Mouse (Mus musculus): Measurements from ENCODE around the gene Zswim9.

Zswim9 gene
- long read RNA-seq, experiment 1: 0 reads
- long read RNA-seq, experiment 2, full-length matches to known transcripts: 1 of 5 reads
- long read RNA-seq, experiment 2, partial matches to known transcripts: 0 of 5 reads
- long read RNA-seq, experiment 2, other reads (novel, unspliced or antisense): 4 of 5 reads

DNA sequence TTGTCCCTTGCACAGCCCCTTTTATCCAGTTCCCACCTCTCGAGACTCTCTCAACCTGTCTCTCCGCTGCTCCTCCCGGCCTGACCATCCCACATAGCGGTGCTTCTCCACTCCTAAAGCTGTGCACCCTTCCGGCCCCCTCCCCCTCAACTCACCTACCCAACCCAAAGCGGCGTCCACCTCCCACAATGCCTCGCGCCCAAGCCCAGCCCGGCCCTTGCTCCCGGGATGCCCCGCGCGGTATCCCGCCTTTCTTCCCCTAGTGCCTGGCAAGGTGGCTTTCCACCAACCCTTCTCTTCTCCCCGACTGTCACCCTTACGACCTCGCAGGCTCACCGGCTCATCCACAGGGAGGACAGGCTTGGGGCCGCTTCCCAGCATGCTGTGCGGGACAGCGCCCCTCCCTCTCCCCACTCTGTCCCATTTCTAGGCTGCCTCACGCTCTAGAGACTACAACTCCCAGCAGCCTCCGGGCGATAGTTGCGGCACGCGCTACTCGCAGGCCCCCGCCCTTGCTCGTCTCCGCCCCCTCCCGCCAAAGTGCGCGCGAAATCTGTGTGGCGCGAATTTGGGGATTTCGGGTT is at the start of gene Zswim9:
Gene Zswim9, minus strand, starts transcription at position 414 of the 584 bp plus-strand sequence.
- intact Hi-C loops (cut with DNase I): loop anchor here (10.0 kb wide), 1 partner anchor 354 kb away; the partner anchor contains the start of genes Rnf225 and Rps5

DNA sequence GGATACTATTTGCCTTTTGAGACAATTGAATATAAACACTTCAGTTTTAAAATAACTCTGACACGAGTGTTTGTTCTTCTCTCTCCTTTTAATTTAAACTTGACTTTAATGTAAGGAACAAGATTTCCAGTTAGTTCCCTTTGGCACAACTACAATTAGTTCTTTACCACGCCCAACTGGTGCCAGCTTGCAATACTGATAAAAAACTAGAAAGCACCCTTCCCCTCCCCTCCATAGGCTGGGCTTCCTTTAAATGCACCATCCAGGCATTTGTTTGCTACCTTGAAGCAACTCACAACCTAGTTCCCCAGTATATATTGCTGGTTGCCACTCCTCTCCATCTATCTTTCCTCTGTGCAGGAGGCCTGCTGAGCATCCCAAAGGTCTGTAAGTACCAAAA is 45.8 kb upstream of the Zswim9 start, which contains the start of gene Pla2g4c:
Gene Pla2g4c, plus strand, starts transcription at position 340 of the 400 bp plus-strand sequence.
- intact Hi-C loops (cut with DNase I): no loop called here

DNA sequence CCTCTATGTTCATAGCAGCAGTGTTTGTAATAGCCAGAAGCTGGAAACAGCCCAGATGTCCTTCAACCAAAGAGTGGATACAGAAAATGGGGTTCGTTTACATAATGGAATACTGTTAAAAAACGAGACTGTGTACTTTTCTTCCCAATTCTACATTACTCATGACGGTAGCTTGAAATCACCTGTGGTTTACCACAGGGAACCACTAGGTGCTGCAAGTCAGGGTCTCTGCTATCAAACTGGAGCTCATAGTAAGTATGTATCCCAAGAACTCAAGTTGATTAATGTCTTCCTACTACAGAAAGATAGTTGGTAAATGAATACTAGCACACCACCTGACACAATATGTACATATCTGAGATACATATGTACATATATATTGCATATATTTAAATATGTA is 42.9 kb upstream of the Zswim9 start:
- intact Hi-C loops (cut with DNase I): no loop called here

DNA sequence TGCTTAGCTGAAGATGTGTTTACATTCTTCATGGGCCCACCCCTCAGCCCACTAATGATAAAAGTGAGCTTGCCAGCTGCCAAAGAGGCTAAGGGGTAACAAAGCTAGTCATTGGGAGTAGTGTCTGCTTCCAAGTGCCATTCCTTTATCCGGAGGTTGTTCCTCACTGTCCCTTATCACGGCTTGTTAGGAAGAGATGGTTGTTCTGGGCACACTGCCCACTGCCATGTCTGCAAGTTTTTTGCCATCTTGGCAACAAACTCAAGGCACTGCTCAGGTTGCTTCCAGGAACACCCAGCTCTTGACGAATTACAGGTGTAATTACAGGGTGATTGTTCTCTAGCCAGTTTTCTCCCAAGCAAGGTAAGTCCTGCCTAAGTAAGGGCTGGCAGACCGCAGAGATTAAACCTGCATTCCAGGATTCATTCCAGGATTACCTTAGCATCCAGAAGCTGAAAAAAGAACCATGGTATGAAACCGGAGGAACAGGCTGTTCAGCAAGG is 35.6 kb upstream of the Zswim9 start:
- intact Hi-C loops (cut with DNase I): no loop called here

DNA sequence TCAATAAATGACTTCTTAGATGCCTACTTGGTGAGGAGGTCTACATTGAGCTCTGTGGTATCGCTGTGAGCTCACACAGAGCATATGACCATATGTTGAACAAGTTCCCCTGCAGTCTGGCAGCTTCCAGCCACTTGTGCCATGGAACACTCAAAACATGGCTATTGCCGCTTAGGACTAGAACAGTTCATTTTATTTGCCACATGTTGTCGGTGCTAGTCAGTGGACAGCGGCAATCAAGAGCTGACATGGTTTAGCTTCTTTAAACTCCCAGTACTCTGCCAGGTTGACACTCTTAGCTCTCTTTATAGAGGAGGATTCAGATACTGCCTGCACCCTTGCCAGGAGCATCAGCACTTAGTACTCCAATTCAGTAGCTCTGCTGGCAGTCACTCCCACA is 32.9 kb upstream of the Zswim9 start:
- intact Hi-C loops (cut with DNase I): no loop called here

DNA sequence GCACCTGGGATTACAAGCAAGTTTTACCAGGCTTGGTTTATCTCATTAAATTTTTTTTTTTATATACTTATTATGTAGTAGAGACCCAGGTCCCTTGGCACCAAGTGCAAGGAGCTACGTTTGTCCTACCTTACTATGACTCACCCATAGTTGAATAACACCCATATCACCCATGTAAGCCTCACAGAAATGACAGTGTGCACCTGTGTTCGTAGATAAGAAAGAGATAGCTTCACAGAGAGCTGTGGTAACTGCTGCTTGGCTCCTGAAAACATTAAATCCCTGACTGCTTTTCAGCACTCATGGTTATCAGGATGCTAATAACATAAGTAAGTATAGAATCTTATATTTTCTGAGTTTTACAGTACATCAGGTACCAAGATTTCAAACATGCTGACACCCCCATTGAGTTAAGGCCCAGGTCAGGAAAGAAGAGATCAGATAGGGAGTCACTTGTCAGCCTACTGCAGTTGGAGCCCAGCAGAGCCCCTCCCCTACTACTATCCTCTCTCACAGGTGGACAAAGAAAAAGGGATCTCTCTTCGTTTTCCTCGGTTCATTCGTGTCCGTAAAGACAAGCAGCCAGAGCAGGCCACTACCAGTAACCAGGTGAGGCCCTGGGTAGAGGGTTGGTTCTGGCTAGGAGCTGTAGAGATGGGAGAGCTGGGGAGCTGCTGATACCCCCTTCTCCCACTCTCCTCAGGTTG is 32.1 kb upstream of the Zswim9 start:
- intact Hi-C loops (cut with DNase I): no loop called here

DNA sequence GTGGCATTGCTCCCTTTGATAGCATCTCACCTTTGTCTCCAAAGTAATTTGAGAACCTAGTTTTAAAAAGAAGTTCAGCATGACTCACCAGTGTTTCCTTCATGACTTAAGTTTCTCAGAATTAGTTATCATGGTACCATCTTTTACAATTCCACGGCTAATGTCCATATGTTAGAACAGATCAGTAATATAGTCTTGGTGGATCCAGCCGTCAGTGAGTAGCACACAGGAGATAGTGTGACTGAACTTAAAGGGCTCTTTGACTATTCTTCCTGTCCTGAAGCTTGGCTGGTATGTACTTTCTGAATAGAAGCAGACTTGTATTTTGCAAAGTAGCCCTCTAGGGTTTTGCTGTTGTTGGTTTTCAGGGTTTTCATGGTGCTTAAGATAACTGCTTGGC is 30.9 kb upstream of the Zswim9 start:
- intact Hi-C loops (cut with DNase I): no loop called here

DNA sequence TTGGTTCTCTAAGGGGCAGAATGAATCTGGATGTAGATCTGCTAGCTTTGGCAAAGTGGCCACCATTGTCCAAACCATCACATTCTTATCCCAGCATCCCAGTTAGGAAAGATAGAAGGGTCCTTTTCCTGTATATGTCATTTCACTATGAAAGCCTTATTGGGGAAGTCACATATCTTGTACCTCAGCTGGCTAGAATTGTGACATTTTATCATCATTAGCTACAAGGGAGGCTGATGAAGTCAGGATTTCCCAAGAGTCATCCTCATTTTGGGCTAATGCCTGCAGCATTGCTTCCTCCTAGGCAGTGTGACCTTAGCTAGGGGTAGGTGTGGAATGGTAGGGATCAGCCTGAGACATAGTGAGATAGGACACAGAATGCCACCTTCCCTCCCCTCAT is 24.9 kb upstream of the Zswim9 start:
- intact Hi-C loops (cut with DNase I): no loop called here

DNA sequence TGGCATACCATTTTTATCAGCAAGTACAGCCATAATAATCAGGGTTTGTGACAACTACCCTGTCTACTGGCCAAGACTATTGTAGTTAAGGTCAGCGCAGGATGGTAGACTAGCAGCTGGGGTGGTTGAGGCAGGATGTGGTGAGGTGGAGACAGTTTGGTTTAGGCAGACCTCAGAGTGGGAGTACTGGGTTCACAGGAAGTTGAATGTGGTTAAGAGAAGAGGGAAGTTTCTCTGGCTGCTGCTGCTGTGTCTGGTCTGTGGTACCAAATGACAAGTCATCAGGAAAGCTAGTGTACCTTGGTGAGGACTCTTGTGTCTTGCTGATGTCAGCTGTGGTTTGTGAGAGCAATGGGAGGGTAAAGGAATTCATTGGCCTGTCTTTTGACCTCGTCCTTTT is 24.3 kb upstream of the Zswim9 start:
- intact Hi-C loops (cut with DNase I): no loop called here

DNA sequence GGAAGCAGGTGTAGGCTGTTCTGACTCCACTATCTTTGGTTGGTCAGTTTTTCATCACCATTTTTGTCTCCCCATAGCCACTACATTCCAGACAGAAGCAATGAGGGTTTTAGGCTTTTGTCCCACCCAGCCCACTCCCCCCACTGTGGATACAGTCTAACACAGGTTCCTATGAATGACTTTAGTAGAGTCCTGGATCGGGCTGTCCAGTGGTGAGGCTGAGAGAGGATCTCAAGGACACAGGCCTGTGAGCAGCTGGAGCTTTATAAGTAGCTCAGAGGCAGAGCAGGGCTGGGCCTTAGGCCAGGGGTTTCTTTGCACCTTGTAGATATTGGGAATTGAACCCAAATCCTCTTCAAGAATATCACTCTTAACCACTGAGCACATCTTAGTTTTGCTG is 23.1 kb upstream of the Zswim9 start:
- intact Hi-C loops (cut with DNase I): no loop called here

DNA sequence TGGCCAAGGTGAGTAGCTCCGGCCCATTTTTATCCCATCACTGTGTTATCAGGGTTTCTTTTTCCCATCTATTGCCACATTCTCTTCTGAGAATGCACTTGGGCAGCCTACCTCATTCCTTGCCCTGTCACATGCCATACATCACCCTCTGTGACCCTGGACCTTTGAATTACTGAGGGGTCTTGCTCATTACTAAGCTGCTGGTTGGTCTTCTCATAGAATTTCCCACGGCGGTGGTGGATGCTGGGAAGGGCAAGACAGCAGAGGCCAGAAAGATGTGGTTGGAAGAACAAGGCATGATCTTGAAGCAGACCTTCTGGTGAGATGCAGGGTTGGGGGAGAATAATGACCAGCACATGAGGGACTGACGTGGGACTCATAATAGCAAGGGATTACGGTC is 20.3 kb upstream of the Zswim9 start:
- intact Hi-C loops (cut with DNase I): no loop called here

DNA sequence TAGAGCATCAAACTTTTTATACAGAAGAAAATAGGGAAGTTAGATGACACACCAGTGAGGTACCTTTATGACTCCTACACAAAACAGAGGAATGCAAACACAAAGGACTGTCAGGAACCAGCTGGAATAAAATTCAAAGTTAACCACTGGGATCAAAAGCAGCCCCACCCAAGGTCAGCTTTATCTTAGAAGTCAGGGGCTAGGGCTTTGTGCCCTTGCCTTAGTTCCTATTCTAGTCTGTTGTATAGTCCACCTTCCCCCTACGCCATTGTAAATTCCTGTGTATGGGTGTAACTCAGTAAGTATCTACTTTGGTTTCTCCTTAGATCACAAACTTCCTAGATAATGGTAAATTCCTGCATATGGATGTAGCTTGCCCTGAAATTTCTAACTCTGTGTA is 19.1 kb upstream of the Zswim9 start:
- intact Hi-C loops (cut with DNase I): no loop called here

DNA sequence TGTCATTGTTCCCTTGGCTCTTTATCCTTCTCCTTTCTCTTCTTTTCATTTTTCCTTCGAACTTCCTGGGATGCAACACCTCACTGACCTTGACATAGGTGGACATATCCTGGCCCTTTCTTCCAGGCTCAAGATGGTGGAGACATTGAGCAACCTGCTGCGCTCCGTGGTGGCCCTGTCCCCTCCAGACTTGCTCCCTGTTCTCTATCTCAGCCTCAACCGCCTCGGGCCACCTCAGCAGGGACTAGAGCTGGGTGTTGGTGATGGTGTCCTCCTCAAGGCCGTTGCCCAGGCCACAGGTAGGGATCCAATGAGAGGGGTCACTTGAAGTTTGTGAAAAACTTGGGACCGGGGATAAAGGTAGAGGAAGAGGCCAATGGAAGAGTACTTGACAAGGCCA is 16.7 kb upstream of the Zswim9 start:
- intact Hi-C loops (cut with DNase I): no loop called here

DNA sequence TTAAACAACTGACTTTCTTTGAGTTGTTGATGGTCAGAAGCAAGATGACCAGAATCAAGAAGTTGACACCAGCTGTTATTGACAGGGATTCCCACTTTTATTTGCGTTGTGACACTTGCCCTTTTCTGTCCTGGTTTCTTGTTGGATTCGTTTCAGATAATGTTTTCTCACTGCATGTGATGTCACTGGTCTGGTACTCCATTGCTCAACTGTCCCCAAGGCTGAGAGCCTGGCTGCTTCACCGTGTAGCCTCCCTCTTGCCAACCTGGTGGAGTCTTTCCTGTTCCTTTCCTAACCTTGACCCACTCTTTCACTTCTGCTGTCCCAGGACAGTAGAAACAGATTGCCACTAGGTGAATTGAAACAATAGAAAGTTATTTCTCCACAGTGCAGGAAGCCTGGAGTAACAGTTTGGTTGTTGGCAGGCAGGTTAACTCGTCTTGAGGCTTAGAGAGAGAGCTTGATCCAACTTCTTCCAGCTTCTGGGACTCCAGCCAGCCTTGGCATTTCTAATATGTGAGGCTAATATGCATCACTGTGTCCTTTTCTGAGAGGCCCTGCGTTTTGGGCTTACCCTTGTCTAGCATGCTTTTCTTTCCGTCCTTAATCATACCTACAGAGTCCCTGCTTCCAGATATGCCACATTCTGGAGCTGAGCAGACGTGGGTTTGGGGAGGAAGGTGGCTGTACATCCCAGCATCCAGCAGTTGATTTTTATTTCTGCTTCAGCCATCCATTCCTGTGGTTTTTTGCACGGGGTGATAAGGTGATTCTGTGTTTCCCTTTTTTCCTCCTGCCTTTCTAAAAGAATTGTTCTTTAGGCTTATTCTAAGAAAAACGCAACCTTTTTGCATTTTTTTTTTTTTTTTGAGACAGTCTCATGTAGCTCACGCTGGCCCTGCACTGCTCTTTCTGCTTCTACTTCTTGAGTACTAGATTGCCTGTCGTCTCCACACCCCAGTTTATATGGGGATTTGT is 15.6 kb upstream of the Zswim9 start:
- intact Hi-C loops (cut with DNase I): no loop called here

DNA sequence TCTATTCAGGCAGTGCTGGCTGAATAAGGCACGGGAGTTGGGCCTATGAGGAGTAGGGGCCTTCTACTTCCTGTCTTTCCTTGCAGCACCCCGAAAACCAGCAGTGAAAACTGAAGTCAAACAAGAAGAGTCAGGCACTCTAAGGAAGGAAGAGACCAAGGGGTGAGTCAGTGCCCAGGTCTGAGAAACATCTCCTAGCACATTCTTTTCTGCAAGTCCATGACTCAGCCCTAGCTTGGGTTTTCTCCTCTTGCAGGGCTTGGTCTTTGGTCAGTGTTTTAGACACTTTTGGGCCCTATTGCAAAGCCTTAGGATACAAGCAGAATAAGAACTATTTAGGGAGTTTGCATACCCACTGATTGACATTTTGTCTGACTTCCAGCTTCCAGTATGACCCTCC is 12.8 kb upstream of the Zswim9 start:
- intact Hi-C loops (cut with DNase I): no loop called here

DNA sequence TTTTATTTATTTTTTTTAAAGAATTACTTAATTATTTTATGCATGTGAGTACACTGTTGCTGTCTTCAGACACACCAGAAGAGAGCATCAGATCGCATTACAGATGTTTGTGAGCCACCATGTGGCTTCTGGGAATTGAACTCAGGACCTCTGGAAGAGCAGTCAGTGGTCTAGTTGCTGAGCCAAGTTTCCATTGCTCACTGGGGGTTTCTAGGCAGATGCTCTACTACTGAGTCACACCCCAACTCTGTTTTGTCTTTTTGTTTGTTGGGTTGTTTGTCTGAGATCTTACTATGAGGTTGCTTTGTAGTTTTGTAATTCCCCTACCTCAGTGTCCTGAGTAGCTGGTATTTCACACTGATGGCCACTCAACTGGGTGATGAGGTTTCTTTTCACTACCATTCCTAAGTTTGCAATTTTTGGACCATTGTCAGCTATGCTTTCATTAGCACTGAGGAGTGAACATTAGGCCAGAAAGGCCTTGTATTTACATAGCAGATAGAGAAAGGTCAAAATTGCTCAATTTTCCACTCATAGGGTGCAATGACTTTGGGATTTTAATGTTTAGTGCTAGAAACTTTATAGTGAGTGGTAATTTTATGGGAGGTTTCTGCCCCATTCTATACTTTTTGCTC is 11.6 kb upstream of the Zswim9 start:
- intact Hi-C loops (cut with DNase I): no loop called here

DNA sequence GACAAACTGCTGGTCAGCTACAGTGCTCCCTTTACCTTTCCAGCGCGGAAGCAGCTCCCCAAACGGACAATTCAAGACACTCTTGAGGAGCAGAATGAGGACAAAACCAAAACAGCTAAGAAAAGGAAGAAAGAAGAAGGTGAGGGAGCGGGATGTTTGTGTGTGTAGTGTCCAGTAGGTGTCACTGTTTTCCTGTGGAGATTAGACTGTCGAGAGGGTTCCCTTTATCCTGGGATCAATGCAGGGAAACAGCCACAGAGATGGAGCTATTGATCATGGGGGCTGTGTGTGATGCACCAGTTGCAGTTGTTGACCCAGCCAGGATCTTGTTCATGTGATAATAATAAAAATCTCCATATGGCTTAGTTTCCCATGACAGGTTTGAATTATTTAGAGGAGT is 10.1 kb upstream of the Zswim9 start:
- intact Hi-C loops (cut with DNase I): loop anchor here (1.0 to 5.0 kb wide), 3 partner anchors 223 to 1034 kb away; no protein-coding TSS in a partner anchor

DNA sequence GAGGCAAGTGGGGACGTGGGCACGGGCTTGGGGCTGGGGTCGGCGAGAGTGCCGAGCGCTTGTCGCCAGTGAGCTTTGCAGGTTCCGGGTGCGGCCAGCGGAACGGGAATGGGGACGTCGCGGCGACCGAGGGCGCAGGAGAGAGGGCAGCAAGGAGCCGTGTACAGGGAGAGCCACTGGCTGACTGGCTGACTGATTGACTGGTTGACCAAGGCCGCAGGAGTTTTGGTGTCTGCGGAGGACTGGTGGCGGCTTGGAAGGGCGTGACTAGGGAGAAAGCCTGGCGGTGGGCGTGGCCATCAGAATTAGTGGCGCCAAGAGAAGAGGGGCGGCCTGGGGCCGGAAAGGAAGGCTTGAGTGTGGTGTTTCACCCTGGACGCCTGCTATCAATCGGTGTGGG is 436 bp upstream of the Zswim9 start:
- intact Hi-C loops (cut with DNase I): loop anchor here (10.0 kb wide), 1 partner anchor 354 kb away; the partner anchor contains the start of genes Rnf225 and Rps5

DNA sequence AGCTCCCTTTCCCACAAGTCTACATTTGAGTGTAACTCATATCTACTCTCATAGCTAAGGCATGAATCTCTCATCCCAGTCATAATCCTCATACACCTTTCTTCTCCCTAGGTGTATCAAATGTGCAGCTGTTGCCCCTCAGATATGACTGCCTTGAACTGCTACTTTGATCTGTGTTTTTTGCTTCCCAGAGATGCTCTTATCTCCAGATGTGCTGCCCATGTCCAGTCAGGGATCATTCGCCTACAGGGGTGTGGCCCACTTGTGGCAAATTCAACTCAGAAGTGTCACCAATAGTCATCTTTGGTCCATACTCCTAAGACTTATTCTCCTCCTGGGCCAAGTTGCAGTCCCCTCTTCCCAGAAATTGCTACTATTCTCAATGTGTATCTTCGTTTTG is 688 bp downstream of the Zswim9 start:
- intact Hi-C loops (cut with DNase I): loop anchor here (10.0 kb wide), 1 partner anchor 353 kb away; the partner anchor contains the start of genes Rnf225 and Rps5

DNA sequence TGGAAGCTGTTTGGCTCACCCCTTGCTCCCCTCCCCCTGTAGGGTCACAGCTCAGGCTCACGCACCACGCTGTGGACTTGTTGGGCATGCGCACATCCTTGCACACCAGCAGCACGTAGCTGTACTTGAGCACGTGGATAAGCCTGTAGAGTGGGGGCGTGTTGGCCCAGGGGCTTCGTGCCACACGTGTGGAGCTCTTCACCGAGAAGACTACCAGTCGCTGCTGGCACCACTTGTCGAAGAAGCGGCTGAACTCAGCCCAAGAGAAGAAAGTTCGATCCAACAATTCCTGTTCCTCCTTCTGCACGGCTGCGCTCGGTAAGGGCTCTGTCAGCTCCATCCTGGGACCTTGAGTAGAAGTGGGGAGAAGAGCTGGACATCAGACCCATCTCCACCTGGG is 1.4 kb downstream of the Zswim9 start, which contains the start of gene Lig1:
Gene Lig1, plus strand, starts transcription at position 203 of the 400 bp plus-strand sequence.
- intact Hi-C loops (cut with DNase I): loop anchor here (10.0 kb wide), 1 partner anchor 352 kb away; the partner anchor contains the start of genes Rnf225 and Rps5
